Mouse (Mus musculus) bone marrow macrophage, adult 2 months (primary cell): ENCODE data around the gene Tmc7.

ENCODE experiments used
- CTCF ChIP-seq: IDR thresholded peaks from 2 replicates; pipeline ENCODE4 v1.5.1; 2012; ENCODE audit warnings: low read depth, mild to moderate bottlenecking, low read length, moderate library complexity
- POLR2A ChIP-seq: IDR thresholded peaks from 2 replicates; pipeline ENCODE4 v1.6.1; 2012; ENCODE audit warnings: mild to moderate bottlenecking, low read depth, low read length, borderline replicate concordance

DNA sequence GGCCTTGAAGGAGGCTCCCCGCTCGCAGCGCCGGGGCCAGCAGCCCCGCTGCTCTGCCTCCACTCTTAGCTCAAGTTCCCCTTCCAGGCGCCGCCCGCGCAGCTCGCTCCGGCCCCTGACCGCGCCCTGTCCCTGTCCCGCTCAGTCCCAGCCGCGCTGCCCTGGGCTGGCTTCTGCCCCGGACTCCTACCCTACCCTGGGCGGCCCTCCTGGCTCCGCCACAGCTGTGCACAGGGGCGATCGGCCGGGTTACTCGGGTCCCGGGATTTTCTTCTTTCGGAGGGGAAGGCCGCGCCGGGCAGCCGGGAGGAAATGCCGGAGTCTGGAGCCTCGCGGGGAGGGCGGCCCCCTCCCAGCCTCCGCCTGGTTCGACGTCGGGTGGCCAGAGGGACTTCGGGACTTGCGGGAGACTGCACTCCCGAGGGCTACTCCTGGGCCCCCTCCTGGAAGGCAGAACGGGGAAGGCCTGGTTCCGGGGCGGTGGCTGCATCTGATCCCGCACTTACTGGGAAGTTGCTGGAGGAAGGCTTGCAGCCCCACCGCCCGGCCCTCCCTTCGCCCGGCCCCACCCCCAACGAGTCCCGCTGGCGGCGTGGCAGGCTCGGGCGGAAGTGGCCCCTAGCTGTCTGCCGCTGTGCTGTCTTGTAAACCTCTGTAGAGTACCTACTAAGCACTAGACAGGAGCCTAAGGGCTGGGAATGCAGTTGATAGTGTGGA lies 92.9 kb downstream of the Tmc7 start, which contains the start of gene Itpripl2:
- TF ChIP-seq CTCF = no peak
- TF ChIP-seq POLR2A = no peak; the same call in 1 of the 2 replicates
